Mouse (Mus musculus): ENCODE data around the gene Ralbp1. TPM values are rescaled to one million over a fixed set of nuclear protein-coding genes. Genes with fewer than 3 reads are reported as not detected.

Gene Ralbp1
- polyA plus RNA-seq (2016; fragmentation: Nextera tagmentation; extraction: Ambion mirVana): 46.4 and 58.3 TPM in 2 replicates

DNA sequence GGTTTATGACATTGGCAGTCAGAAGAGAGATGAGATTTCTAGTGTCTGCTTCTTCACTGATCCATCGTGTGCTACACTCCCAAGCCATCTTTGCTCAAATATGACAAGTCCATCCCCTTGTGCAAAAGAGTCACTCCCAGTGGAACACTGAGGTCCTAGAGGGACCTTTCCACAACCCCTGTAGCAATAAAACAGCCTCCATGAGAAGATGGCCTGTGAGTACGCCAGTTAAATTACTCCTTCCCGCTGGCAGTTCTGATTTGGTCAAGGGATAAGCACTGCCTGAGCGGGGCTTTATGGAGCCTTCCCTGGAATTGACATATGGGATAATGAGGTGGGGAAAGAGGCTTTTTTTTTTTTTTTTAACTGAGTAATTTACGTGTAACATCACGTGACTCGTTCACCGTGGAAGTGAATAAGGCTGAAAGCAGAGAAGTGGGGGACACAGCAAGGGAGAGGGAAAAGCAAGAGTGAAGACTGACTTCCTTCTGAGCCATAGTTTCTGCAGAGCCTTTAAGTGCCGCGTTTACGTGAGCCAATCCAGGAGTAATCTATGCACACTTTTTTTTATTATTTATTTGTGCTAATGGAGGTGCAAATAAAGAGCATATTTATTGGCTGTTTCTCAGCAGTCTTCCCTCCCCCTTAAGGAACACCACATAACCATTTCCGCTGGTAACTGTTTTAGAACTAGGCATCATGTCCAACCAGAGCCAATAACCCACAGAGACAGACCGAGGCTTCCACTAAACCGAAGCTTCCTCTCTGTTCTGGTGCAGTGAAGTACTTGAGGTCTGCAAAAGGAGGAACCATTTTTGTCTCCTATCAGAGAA, at the start of gene Ralbp1:
Gene Ralbp1, minus strand, starts transcription at position 102 of the 833 bp plus-strand sequence.
- DNase-seq (ENCODE audit: low spot score): peak; percentile 30
- Histone ChIP-seq H3K27me3 (ENCODE audit: insufficient read depth, poor library complexity, severe bottlenecking) (no peaks in the 10 kb centered on the region), H3K4me3 (peak within 1 kb of the TSS; percentile 93), H3K9me3 (no peaks in the 10 kb centered on the region), H3K36me3 (no peaks in the 10 kb centered on the region), H3K27ac (peak within 1 kb of the TSS; percentile 93), H3K4me1 (replicated peaks) (peaks cover 29% of the 10 kb centered on the region)
- 18% methylated on average over 14 of the region's 14 CpGs for WGBS

DNA sequence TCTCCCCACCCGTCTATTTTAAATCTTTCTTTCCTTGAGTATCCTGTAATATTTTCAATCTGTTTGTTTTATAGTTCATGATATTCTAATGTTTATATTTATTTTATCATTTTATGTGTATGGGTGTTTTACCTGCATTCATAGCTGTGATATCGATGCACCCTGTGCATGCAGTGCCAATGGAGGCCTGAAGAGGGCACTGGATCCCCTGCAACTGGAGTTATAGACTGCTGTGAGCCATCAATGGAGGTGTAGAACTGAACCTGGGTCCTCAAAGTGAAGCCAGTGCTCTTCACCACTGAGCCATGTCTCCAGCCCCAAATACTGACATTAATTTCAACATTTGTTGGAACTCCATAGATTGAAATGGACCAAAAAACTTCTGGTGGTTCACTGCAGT, 48.1 kb upstream of the Ralbp1 start:
- no peak for DNase-seq (ENCODE audit: low spot score)
- Histone ChIP-seq H3K4me1 (replicated peaks) (peaks cover 12% of the 10 kb centered on the region), H3K4me3 (no peak overlapping the region), H3K9me3 (peaks cover 4% of the 10 kb centered on the region; the same call in 1 of the 2 replicates), H3K27ac (no peak overlapping the region), H3K27me3 (ENCODE audit: insufficient read depth, poor library complexity, severe bottlenecking) (no peaks in the 10 kb centered on the region), H3K36me3 (peaks cover 59% of the 10 kb centered on the region)
- WGBS: 96% methylated on average over 2 of the region's 2 CpGs

DNA sequence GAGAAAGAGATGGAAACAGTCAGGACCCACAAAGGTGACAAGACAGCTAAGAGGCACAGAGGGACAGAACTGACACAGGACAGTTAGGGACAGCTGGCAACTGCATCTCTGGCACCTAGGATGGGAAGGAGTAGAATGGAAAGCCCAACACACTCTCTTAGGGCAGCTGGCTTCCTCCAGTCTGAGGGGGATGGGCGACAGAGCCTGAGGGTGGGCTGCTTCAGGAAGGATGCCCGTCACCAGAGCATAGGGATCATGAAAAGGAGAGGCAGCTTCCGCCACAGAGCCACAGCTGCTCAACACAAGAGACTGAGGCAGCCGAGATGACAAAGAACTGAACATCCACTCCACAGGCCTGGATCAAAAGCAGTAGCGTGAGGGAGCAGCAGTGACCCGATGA, 45.9 kb upstream of the Ralbp1 start:
- Histone ChIP-seq H3K4me3 (no peak overlapping the region), H3K4me1 (replicated peaks) (peaks cover 12% of the 10 kb centered on the region), H3K9me3 (peaks cover 4% of the 10 kb centered on the region; the same call in 1 of the 2 replicates), H3K27me3 (ENCODE audit: insufficient read depth, poor library complexity, severe bottlenecking) (no peaks in the 10 kb centered on the region), H3K27ac (peak overlapping the region; percentile 72), H3K36me3 (peaks cover 64% of the 10 kb centered on the region)
- DNase-seq (ENCODE audit: low spot score): peak; percentile 30
- 54% methylated on average over 6 of the region's 6 CpGs for WGBS

DNA sequence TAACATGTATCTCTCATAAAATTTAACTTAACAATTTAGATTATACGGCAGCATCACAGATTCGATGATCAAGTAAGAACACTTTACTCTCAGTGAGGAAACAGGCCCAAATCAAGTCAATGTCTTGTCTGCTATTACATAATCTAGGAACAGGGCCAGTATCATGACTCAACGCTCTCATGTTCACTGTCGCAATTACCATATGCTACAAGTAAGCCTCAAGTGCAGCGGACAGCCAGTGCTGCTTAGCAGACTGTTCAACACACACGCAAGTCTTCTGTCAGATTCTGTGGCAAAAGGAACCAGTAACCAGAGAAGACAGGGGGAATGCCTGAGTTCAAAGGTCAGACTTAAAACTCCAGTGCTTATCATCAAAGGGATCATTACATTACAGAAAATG, 45.4 kb upstream of the Ralbp1 start:
- H3K27ac ChIP-seq: peak overlapping the region; percentile 72
- H3K4me3 ChIP-seq: no peak overlapping the region
- no peaks in the 10 kb centered on the region for H3K27me3 ChIP-seq (ENCODE audit: insufficient read depth, poor library complexity, severe bottlenecking)
- H3K9me3 ChIP-seq: peaks cover 4% of the 10 kb centered on the region; the same call in 1 of the 2 replicates
- H3K36me3 ChIP-seq: peaks cover 65% of the 10 kb centered on the region
- 88% methylated on average over 6 of the region's 6 CpGs for WGBS
- DNase-seq (ENCODE audit: low spot score): no peak
- peaks cover 12% of the 10 kb centered on the region for H3K4me1 ChIP-seq (replicated peaks)

DNA sequence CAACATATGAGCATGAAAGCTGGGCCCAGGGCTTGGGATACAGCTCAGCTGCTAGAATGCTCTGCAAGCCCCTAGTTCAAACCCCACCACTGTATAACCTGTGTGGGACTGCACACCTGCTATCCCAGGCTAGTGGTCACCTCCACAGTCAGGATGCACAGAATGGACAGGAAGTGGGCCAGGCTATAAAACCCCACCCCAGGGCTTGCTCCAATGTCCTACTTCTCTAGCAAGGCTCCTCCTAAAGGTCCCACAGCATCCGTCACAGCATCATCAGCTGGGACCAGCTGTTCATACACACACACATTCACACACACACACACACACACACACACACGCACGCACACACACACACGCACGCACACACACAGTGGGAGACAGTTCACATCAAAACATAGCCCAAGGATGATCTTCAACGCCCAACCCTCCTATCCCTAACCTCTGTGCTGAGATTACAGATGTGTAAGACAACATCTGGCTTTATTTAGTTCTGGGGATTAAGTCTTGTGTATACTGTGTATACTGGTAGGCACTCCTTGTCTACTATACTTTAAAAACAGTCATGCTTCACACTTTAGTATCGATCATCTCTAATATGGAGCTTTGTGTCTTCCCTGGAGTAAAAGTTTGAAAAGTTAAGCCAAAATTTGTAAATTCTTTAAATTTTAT, 44.7 kb upstream of the Ralbp1 start:
- Histone ChIP-seq H3K9me3 (peaks cover 4% of the 10 kb centered on the region; the same call in 1 of the 2 replicates), H3K27ac (no peak overlapping the region), H3K27me3 (ENCODE audit: insufficient read depth, poor library complexity, severe bottlenecking) (no peaks in the 10 kb centered on the region), H3K4me3 (no peak overlapping the region), H3K36me3 (peaks cover 65% of the 10 kb centered on the region), H3K4me1 (replicated peaks) (peaks cover 12% of the 10 kb centered on the region)
- WGBS: 92% methylated on average over 7 of the region's 7 CpGs
- DNase-seq (ENCODE audit: low spot score): no peak

DNA sequence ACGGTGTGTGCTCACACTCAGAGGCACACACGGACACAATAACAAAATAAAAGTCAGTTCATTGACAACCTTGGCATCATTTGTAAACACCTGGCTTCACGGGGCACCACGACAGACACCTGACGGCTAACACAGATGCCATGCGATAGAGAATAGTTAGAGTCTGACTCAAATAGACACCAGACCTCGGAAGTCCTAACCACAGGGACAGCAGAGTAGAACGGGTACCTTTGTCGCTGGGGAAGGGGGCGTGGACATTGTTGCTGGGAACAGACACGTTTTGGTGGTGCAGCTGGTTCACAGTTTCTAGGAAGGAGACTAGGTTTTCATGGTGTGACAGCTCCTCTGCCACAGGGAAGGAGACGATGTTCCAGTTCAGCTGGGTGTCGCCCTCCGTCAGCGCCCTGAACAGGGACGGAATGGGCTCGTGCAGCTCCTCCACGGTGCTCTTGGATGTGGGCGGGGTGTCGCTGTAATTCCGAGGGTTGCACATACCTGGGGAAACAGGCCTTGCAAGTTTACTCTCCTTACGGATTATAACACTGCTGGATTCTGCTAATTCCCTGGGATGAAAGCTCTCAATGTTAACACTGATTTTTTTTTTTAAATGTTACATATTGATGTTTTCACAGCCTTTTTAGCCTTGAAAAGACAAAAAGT, 43.9 kb upstream of the Ralbp1 start:
- DNase-seq (ENCODE audit: low spot score): no peak
- WGBS: 89% methylated on average over 22 of the region's 22 CpGs
- no peak overlapping the region for H3K4me3 ChIP-seq
- peaks cover 12% of the 10 kb centered on the region for H3K4me1 ChIP-seq (replicated peaks)
- H3K27me3 ChIP-seq (ENCODE audit: insufficient read depth, poor library complexity, severe bottlenecking): no peaks in the 10 kb centered on the region
- peaks cover 4% of the 10 kb centered on the region; the same call in 1 of the 2 replicates for H3K9me3 ChIP-seq
- no peak overlapping the region for H3K27ac ChIP-seq
- H3K36me3 ChIP-seq: peaks cover 66% of the 10 kb centered on the region

DNA sequence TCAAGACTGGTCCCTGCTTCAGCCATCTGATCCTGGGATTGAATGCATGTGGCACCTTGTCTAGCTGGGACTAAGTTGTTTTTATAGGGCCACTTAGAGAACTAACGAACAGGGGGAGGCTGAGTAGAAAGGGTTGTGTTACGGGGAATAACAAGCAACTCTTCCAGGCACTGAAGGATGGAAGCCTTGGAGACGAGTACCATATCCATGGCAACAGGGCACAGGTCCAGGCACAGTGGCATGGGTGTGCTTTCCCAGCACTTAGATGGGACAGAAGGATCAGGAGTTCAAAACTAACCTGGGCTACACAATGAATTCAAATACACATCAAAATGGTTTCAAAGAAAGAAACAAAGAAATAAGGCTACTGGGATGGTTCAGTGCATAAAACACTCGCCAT, 41.5 kb upstream of the Ralbp1 start:
- Histone ChIP-seq H3K4me1 (replicated peaks) (peaks cover 11% of the 10 kb centered on the region), H3K27me3 (ENCODE audit: insufficient read depth, poor library complexity, severe bottlenecking) (no peaks in the 10 kb centered on the region), H3K9me3 (no peaks in the 10 kb centered on the region), H3K36me3 (peaks cover 71% of the 10 kb centered on the region), H3K4me3 (no peak overlapping the region), H3K27ac (no peak overlapping the region)
- no peak for DNase-seq (ENCODE audit: low spot score)
- WGBS: 87% methylated on average over 4 of the region's 4 CpGs

DNA sequence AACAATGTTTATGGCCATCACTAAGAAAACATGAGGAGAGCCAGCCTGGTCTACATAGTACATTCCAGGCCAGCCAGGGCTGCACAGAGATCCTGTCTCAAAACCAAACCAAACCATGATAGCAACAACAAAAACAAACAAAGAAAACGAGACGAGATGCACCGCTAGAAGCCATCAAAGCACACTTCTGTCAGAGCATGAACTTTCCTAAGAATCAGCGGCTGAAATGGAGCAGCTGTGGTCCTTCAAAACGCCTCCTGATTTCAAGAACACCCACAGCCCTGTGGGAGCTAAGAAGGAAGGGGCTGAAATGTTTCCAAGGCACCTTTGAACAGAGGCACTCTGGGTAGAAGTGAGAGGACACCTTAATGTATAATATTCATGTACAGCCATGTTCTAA, 38.6 kb upstream of the Ralbp1 start:
- DNase-seq (ENCODE audit: low spot score): no peak
- no peak overlapping the region for H3K27ac ChIP-seq
- WGBS: 76% methylated on average over 5 of the region's 5 CpGs
- no peak overlapping the region for H3K4me3 ChIP-seq
- H3K36me3 ChIP-seq: peaks cover 76% of the 10 kb centered on the region
- H3K27me3 ChIP-seq (ENCODE audit: insufficient read depth, poor library complexity, severe bottlenecking): no peaks in the 10 kb centered on the region
- no peaks in the 10 kb centered on the region for H3K4me1 ChIP-seq (replicated peaks)
- H3K9me3 ChIP-seq: no peaks in the 10 kb centered on the region

DNA sequence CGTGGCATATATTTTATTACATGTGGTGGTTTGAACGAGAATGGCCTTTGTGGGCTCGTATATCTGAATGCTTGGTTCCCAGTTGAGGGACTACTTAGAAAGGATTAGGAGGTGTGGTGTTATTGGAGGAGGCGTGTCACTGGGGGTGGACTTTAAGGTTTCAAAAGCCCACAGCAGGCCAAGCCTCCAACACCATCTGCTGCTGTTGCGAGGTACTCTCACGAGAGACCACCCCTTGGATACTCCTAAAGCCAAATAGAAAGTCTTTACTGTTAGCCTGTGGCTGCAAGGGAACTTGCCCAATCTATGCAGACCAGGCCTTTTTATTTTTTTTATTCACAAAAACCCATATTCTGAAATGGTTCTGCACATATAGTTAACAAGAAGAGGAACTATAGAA, 36.4 kb upstream of the Ralbp1 start:
- H3K36me3 ChIP-seq: peaks cover 61% of the 10 kb centered on the region
- H3K27ac ChIP-seq: no peak overlapping the region
- no peak for DNase-seq (ENCODE audit: low spot score)
- no peak overlapping the region for H3K4me3 ChIP-seq
- H3K27me3 ChIP-seq (ENCODE audit: insufficient read depth, poor library complexity, severe bottlenecking): no peaks in the 10 kb centered on the region
- H3K9me3 ChIP-seq: no peaks in the 10 kb centered on the region
- no peaks in the 10 kb centered on the region for H3K4me1 ChIP-seq (replicated peaks)
- 91% methylated on average over 6 of the region's 6 CpGs for WGBS

DNA sequence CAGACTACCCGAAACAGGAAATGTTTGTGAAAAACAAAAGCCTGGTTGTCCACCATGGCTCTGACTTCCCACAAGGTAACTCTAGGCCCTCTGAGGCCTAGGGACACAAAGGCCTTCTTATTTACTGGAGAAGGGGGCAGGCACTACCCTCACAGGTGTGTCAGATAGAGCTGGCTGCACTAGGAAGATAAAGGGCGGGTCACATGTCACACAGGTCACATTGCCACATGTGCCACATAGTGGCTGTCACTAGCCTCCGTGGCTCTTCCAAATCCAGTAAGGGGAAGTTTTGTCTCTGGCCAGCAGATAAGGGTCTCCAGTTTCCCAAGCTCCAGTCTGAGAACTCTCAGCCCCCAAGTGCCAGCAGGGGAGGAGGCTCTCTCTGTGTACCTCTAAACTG, 33.6 kb upstream of the Ralbp1 start:
- Histone ChIP-seq H3K27me3 (ENCODE audit: insufficient read depth, poor library complexity, severe bottlenecking) (no peaks in the 10 kb centered on the region), H3K27ac (no peak overlapping the region), H3K9me3 (no peaks in the 10 kb centered on the region), H3K36me3 (peaks cover 34% of the 10 kb centered on the region), H3K4me1 (replicated peaks) (peaks cover 10% of the 10 kb centered on the region), H3K4me3 (no peak overlapping the region)
- WGBS: 79% methylated on average over 3 of the region's 3 CpGs
- no peak for DNase-seq (ENCODE audit: low spot score)

DNA sequence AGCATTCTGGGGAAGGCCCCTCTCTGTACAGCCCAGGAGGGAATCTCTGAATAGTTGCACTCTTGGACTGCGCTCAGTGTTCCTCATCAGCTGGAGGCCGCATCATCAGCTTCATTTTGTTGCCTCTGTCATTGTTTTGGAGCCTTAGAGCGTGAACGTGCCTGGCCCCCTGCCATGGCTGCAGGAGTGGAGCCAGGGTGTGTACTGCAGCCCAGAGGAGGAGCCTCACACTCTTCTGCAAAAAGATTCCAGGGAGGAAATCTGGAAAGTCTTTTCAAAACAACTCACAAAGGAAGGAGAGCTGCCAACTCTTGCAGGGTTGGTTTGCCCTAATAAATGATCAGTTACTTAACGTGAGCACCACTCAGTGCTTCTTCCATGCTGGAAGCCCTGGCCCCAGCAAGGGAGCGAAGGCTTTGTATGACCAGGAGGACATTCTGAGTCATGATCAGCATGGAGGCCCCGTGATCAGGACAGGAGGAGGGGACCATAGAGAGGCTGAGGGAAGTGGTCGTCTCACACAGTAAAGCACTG, 30.6 kb upstream of the Ralbp1 start:
- Histone ChIP-seq H3K9me3 (no peaks in the 10 kb centered on the region), H3K36me3 (peaks cover 9% of the 10 kb centered on the region; the same call in 1 of the 2 replicates), H3K4me3 (no peak overlapping the region), H3K4me1 (replicated peaks) (peaks cover 13% of the 10 kb centered on the region), H3K27ac (peak overlapping the region; percentile 54), H3K27me3 (ENCODE audit: insufficient read depth, poor library complexity, severe bottlenecking) (no peaks in the 10 kb centered on the region)
- DNase-seq (ENCODE audit: low spot score): peak; percentile 21
- 29% methylated on average over 8 of the region's 8 CpGs for WGBS

DNA sequence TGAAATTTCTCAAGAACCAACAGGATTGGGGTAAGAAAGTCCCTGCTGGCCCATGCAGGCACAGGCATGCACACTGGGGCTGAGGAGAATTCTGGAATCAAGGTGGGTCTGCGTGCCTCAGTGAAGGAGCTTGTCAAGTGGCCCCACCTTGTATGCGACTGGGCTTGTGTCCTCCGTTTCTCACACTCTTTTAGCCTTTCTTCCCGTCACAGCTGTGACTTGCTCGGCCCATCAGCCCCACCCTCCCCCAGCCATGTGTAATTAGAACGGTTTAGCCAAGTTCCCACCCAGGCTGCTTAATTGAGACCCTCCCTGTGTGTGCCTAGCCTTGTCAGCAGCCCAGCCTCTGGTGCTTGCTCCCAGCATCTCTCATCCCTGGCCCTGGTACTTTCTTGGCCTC, 28.5 kb upstream of the Ralbp1 start:
- no peak for DNase-seq (ENCODE audit: low spot score)
- H3K36me3 ChIP-seq: no peaks in the 10 kb centered on the region
- peaks cover 13% of the 10 kb centered on the region for H3K4me1 ChIP-seq (replicated peaks)
- WGBS: 64% methylated on average over 6 of the region's 6 CpGs
- H3K9me3 ChIP-seq: no peaks in the 10 kb centered on the region
- no peak overlapping the region for H3K4me3 ChIP-seq
- no peak overlapping the region for H3K27ac ChIP-seq
- no peaks in the 10 kb centered on the region for H3K27me3 ChIP-seq (ENCODE audit: insufficient read depth, poor library complexity, severe bottlenecking)
